In genomic region chr5:120711827-120712226, GRCm38 (mm10) we compare ENCODE assay signal across 8 mouse cellular contexts. TPM values are rescaled to one million over a fixed set of nuclear protein-coding genes. Genes with fewer than 3 reads are reported as not detected.
DNase-seq lines count a peak whose midpoint lies in the region; ATAC-seq and TF ChIP-seq lines count a peak whose summit lies in the region.

Gene Dtx1 (minus strand): TSS chr5:120711927.

- no peaks in the 10 kb centered on the region for H3K36me3 ChIP-seq in kidney, adult 2 months (ENCODE audit: control insufficient read depth, insufficient read depth, low read length)
- H3K36me3 ChIP-seq in hindbrain, embryonic 13.5 days = no peaks in the 10 kb centered on the region
- no peaks in the 10 kb centered on the region for H3K36me3 ChIP-seq in liver, embryonic 13.5 days

- no peaks in the 10 kb centered on the region for H3K9me3 ChIP-seq in hindbrain, embryonic 13.5 days
- no peaks in the 10 kb centered on the region for H3K9me3 ChIP-seq in liver, embryonic 13.5 days (replicated peaks)

- TF ChIP-seq CTCF in kidney, adult 2 months (conservative IDR thresholded peaks at IDR 0.05; ENCODE audit: insufficient read depth, insufficient read length, low read depth, low read length) = no peak
- no peak for TF ChIP-seq CTCF in brain, embryonic 14.5 days (IDR thresholded peaks at IDR 0.05; ENCODE audit: borderline replicate concordance, extremely low read depth, insufficient read depth, insufficient read length)

- 58% methylated on average over 3 of the region's 3 CpGs for WGBS in kidney, adult 2 months
- WGBS in hindbrain, embryonic 13.5 days = 38% methylated on average over 3 of the region's 3 CpGs
- 31% methylated on average over 3 of the region's 3 CpGs for WGBS in liver, embryonic 13.5 days (ENCODE audit: insufficient replicate concordance)

- H3K4me3 ChIP-seq in kidney, adult 2 months (ENCODE audit: insufficient read depth, low read depth, low read length) = peak within 1 kb of the TSS; percentile 20; the same call in 1 of the 2 replicates
- H3K4me3 ChIP-seq in hindbrain, embryonic 13.5 days = peak within 1 kb of the TSS; percentile 79
- peak within 1 kb of the TSS; percentile 29 for H3K4me3 ChIP-seq in liver, embryonic 13.5 days (replicated peaks)

- peaks cover 2% of the 10 kb centered on the region for H3K27me3 ChIP-seq in kidney, adult 2 months (replicated peaks; ENCODE audit: control insufficient read depth, insufficient read depth, low read length)
- peaks cover 42% of the 10 kb centered on the region for H3K27me3 ChIP-seq in hindbrain, embryonic 13.5 days
- H3K27me3 ChIP-seq in liver, embryonic 13.5 days = peaks cover 80% of the 10 kb centered on the region

- no peak for TF ChIP-seq POLR2A in kidney, adult 2 months (IDR thresholded peaks at IDR 0.05; ENCODE audit: low read depth, low read length)
- TF ChIP-seq POLR2A in brain, embryonic 14.5 days (IDR thresholded peaks at IDR 0.05; ENCODE audit: borderline replicate concordance, extremely low read depth, insufficient read depth, insufficient read length, poor library complexity, severe bottlenecking) = no peak

- no peak for ATAC-seq in hindbrain, embryonic 13.5 days (ENCODE audit: low FRiP score)
- ATAC-seq in liver, embryonic 13.5 days (ENCODE audit: low read depth) = no peak

- H3K9ac ChIP-seq in hindbrain, embryonic 13.5 days = peak within 1 kb of the TSS; percentile 97
- H3K9ac ChIP-seq in liver, embryonic 13.5 days = no peak within 1 kb of the TSS

- no peak for DNase-seq in kidney, adult 2 months
- no peak for DNase-seq in kidney, postnatal 25 days
- no peak for DNase-seq in brain, embryonic 14.5 days (ENCODE audit: low read depth)
- no peak for DNase-seq in liver, embryonic 13.5 days
- no peak for DNase-seq in cerebellum, postnatal 25 days
- no peak for DNase-seq in frontal cortex, postnatal 10 days (ENCODE audit: low spot score in 2 of 2)
- no peak for DNase-seq in kidney, postnatal 4 days

- H3K4me1 ChIP-seq in kidney, adult 2 months (ENCODE audit: control insufficient read depth, insufficient read depth, low read length) = no peaks in the 10 kb centered on the region
- H3K4me1 ChIP-seq in hindbrain, embryonic 13.5 days (replicated peaks) = peaks cover 62% of the 10 kb centered on the region
- no peaks in the 10 kb centered on the region for H3K4me1 ChIP-seq in liver, embryonic 13.5 days (replicated peaks)

- H3K27ac ChIP-seq in kidney, adult 2 months (ENCODE audit: insufficient read depth, low read depth, low read length) = no peak within 1 kb of the TSS
- H3K27ac ChIP-seq in hindbrain, embryonic 13.5 days = peak within 1 kb of the TSS; percentile 92
- no peak within 1 kb of the TSS for H3K27ac ChIP-seq in liver, embryonic 13.5 days

- H3K4me2 ChIP-seq in hindbrain, embryonic 13.5 days = peak within 1 kb of the TSS; percentile 83
- peak within 1 kb of the TSS; percentile 25 for H3K4me2 ChIP-seq in liver, embryonic 13.5 days

RNA-seq across cellular contexts. Expression of gene Dtx1, which starts in this region (rescaled TPM):
- 1.5 and 4.4 TPM in 2 replicates for polyA plus RNA-seq in kidney, adult 2 months (2012; rRNA removed)
- polyA plus RNA-seq in brain, embryonic 14.5 days (2012; rRNA removed) = 119 and 150 TPM in 2 replicates
- polyA plus RNA-seq in hindbrain, embryonic 13.5 days (2015; fragmentation: Nextera tagmentation; extraction: Ambion mirVana) = 34.5 and 34.8 TPM in 2 replicates
- 0.21 and 0.53 TPM in 2 replicates for polyA plus RNA-seq in liver, embryonic 13.5 days (2015; fragmentation: Nextera tagmentation; extraction: Ambion mirVana)

Comparison
In these comparisons a context has a peak if more than half of its experiments do, and no peak if none do; other contexts are left out.
1. H3K4me3 ChIP-seq: peak in every context shown above with its lines; median percentile 79 in hindbrain, embryonic 13.5 days; 29 in liver, embryonic 13.5 days; 20 in kidney, adult 2 months.